Mouse (Mus musculus) stomach, postnatal 0 days (tissue): ENCODE data around the gene Dact2.

Experiments used
- CTCF ChIP-seq: IDR thresholded peaks from 2 replicates; pipeline ENCODE4 v1.5.1; 2016; ENCODE audit warnings: antibody characterized with exemption, low read depth, mild to moderate bottlenecking, moderate library complexity
- EP300 ChIP-seq: optimal IDR thresholded peaks from 2 replicates; pipeline ENCODE3; 2016; ENCODE audit warnings: antibody characterized with exemption

- no peak for TF ChIP-seq CTCF
- TF ChIP-seq EP300 = no peak
Observed at GRCm38 (mm10) chr17:14187096-14187495, 17.0 kb downstream of the Dact2 start.
